Mouse (Mus musculus): ENCODE measurements around the gene Pax6. TPM values are rescaled to one million over a fixed set of nuclear protein-coding genes. Genes with fewer than 3 reads are reported as not detected.
A peak's percentile ranks its signal among the peaks of the same experiment; 100 is the strongest.

Gene Pax6
- polyA plus RNA-seq, 1 experiment from 2014 or later: 0.54 TPM

DNA sequence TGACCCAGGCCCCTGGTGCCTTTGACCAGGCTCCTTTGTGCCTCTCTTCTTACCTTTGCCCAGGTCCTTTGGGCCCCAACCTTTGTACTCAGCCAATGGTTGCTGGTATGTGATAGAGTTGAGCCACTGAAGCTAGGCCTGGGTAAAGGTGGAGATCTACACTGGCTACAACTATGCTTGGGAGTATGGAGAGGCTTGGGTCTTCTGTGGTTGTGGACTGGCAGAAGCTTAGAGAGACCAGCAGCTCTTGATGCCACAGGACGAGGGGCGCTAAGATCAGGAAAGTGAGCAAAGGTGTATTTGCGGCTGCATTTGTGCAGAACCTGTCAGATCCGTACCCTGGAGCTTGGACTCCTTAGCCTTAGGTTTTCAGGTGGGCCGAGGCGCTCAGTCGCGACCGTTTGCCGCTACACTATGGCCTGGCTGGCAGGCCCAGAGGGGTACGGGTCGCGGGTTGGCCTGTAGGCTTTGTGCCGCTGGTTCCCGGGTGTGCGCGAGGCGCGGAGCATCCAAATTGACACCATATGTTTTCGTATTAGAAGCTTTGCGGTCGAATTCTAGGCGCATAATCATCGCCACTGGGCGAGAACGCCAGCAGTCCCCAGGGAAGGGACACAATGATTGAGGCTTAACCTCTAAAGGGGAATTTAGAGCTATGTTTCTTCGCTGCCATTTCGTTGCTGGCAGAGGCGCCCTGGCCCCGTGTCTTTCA lies 12.5 kb downstream of the Pax6 start:
- DNase-seq (ENCODE audit: low spot score): peak; percentile 73
- no peaks in the 10 kb centered on the region for H3K9me3 ChIP-seq
- H3K27ac ChIP-seq: no peak overlapping the region
- no peak overlapping the region; the same call in 1 of the 2 replicates for H3K4me3 ChIP-seq
- H3K4me1 ChIP-seq: peaks cover 23% of the 10 kb centered on the region
- 2% methylated on average over 30 of the region's 30 CpGs for WGBS
- no peaks in the 10 kb centered on the region for H3K36me3 ChIP-seq
- H3K27me3 ChIP-seq (ENCODE audit: insufficient read depth, poor library complexity, severe bottlenecking): peaks cover 99% of the 10 kb centered on the region

DNA sequence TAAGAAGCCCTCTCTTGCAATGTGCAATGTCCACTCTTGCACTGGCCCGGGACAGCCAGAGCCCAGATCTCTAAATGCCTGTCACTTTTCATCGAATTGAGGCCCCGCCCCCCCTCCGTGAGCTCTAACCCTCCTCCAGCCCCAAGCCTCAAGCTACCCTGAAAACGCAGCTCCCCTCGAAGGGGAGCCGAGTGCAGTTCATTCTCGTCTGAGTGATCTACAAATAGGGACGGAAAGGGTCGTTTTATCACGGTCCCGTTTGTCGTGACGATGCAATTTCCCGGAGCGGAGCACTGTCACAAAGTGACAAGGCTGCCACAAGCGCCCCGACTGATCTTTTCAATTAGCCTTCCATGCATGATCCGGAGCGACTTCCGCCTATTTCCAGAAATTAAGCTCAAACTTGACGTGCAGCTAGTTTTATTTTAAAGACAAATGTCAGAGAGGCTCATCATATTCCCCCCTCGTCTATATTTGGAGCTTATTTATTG lies 13.4 kb downstream of the Pax6 start:
- H3K27me3 ChIP-seq (ENCODE audit: insufficient read depth, poor library complexity, severe bottlenecking): peaks cover 99% of the 10 kb centered on the region
- WGBS: under 1% methylated on average over 23 of the region's 23 CpGs
- H3K27ac ChIP-seq: no peak overlapping the region
- no peaks in the 10 kb centered on the region for H3K9me3 ChIP-seq
- H3K4me1 ChIP-seq: peaks cover 17% of the 10 kb centered on the region
- peak overlapping the region; percentile 24; the same call in 1 of the 2 replicates for H3K4me3 ChIP-seq
- DNase-seq (ENCODE audit: low spot score): peak; percentile 74
- no peaks in the 10 kb centered on the region for H3K36me3 ChIP-seq

GRCm38 (mm10) chr2:105682634-105683351 lies 14.1 kb downstream of the Pax6 start:
- Histone ChIP-seq H3K27me3 (ENCODE audit: insufficient read depth, poor library complexity, severe bottlenecking) (peaks cover 99% of the 10 kb centered on the region), H3K27ac (no peak overlapping the region), H3K9me3 (no peaks in the 10 kb centered on the region), H3K36me3 (no peaks in the 10 kb centered on the region), H3K4me3 (peak overlapping the region; percentile 24; the same call in 1 of the 2 replicates), H3K4me1 (peaks cover 24% of the 10 kb centered on the region)
- 1% methylated on average over 21 of the region's 21 CpGs for WGBS
- DNase-seq (ENCODE audit: low spot score): peak; percentile 72

DNA sequence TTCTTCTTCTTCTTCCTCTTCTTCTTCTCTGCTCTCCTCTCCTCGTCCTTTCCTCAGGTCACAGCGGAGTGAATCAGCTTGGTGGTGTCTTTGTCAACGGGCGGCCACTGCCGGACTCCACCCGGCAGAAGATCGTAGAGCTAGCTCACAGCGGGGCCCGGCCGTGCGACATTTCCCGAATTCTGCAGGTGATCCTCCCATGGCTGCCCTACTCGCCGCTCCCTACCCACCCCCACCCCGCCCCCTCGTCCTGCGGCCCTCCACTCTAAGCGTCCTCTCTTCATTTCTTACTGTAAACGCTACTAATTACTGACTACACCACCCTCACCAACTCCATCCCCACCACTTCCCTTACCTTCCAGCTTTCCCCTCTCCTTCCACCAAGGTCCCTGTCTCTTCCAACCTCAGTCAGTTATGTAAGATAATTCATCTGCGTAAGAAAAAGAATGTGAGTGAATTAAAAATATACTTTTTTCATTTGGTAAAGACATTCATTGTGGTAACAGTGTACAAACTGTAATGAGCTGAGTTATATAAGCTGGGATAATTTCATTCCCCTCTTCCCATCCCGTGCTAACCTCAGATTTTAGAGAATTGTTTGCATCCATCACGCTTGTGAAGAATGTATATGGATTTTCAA lies 15.2 kb downstream of the Pax6 start:
- Histone ChIP-seq H3K27ac (no peak overlapping the region), H3K36me3 (no peaks in the 10 kb centered on the region), H3K4me3 (no peak overlapping the region), H3K4me1 (peaks cover 31% of the 10 kb centered on the region), H3K9me3 (no peaks in the 10 kb centered on the region), H3K27me3 (ENCODE audit: insufficient read depth, poor library complexity, severe bottlenecking) (peaks cover 98% of the 10 kb centered on the region)
- WGBS: 1% methylated on average over 22 of the region's 22 CpGs
- DNase-seq (ENCODE audit: low spot score): no peak

GRCm38 (mm10) chr2:105684991-105685650 lies 16.4 kb downstream of the Pax6 start:
- peaks cover 42% of the 10 kb centered on the region for H3K4me1 ChIP-seq
- no peak for DNase-seq (ENCODE audit: low spot score)
- peaks cover 98% of the 10 kb centered on the region for H3K27me3 ChIP-seq (ENCODE audit: insufficient read depth, poor library complexity, severe bottlenecking)
- 6% methylated on average over 11 of the region's 11 CpGs for WGBS
- H3K9me3 ChIP-seq: no peaks in the 10 kb centered on the region
- H3K4me3 ChIP-seq: no peak overlapping the region
- no peak overlapping the region for H3K27ac ChIP-seq
- H3K36me3 ChIP-seq: no peaks in the 10 kb centered on the region

GRCm38 (mm10) chr2:105685651-105686050 lies 17.0 kb downstream of the Pax6 start:
- Histone ChIP-seq H3K9me3 (no peaks in the 10 kb centered on the region), H3K27ac (no peak overlapping the region), H3K27me3 (ENCODE audit: insufficient read depth, poor library complexity, severe bottlenecking) (peaks cover 98% of the 10 kb centered on the region), H3K4me3 (no peak overlapping the region), H3K36me3 (no peaks in the 10 kb centered on the region), H3K4me1 (peaks cover 40% of the 10 kb centered on the region)
- no peak for DNase-seq (ENCODE audit: low spot score)
- WGBS: 9% methylated on average over 11 of the region's 11 CpGs

DNA sequence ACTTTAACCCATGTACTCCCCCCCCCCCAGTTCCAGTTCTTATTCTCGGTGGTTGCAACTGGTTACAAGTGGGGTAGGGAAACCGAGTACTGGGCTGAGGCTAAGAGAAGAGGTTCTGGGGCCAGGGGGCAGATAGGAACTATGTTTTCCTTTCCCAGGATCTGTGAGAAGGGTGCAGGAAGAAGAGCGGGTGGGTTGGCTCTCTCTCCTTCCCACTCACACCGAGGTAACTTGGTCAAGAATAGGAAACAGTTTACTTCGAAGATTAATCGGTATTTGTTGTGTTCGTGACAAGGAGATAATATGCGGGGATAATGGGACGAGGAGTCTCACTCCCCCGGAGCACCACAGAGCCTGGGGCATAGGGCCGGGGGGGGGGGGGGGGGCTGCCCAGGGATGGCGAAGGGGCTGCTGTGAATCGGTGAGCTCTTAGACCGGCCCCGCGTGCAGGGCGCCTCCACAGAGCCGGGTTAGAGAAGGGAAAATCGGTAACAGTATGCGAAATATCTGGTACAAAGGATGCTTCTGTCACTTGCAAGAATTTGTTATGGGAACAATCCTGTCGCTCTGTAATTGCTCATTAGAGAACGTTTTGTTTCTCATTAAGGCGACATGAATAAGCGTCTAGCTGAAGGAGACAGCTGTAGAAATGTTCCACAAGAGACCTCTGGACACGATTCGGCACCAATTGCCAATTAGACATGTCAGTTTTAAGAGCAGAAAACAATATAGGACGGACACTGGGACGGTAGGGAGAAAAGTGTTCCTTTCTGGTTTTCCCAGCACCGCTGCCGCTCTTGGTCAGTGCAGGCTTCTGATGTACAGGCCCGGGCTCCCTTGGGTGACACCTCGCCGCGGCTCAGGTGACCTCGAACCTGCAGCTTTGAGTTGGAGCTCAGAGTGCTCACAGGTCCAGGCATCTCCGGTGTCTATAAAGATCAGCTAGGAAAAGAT lies 17.9 kb downstream of the Pax6 start:
- Histone ChIP-seq H3K27me3 (ENCODE audit: insufficient read depth, poor library complexity, severe bottlenecking) (peaks cover 98% of the 10 kb centered on the region), H3K27ac (no peak overlapping the region), H3K4me1 (peaks cover 34% of the 10 kb centered on the region), H3K4me3 (no peak overlapping the region), H3K9me3 (no peaks in the 10 kb centered on the region), H3K36me3 (no peaks in the 10 kb centered on the region)
- no peak for DNase-seq (ENCODE audit: low spot score)
- WGBS: 4% methylated on average over 36 of the region's 36 CpGs

GRCm38 (mm10) chr2:105687317-105687991 lies 18.8 kb downstream of the Pax6 start:
- 1% methylated on average over 13 of the region's 13 CpGs for WGBS
- H3K4me3 ChIP-seq: peak overlapping the region; percentile 52
- H3K4me1 ChIP-seq: peaks cover 34% of the 10 kb centered on the region
- H3K27me3 ChIP-seq (ENCODE audit: insufficient read depth, poor library complexity, severe bottlenecking): peaks cover 98% of the 10 kb centered on the region
- H3K9me3 ChIP-seq: no peaks in the 10 kb centered on the region
- H3K36me3 ChIP-seq: no peaks in the 10 kb centered on the region
- DNase-seq (ENCODE audit: low spot score): no peak
- H3K27ac ChIP-seq: no peak overlapping the region

GRCm38 (mm10) chr2:105688011-105688410 lies 19.3 kb downstream of the Pax6 start:
- peaks cover 98% of the 10 kb centered on the region for H3K27me3 ChIP-seq (ENCODE audit: insufficient read depth, poor library complexity, severe bottlenecking)
- peaks cover 30% of the 10 kb centered on the region for H3K4me1 ChIP-seq
- no peak for DNase-seq (ENCODE audit: low spot score)
- H3K27ac ChIP-seq: no peak overlapping the region
- no peaks in the 10 kb centered on the region for H3K9me3 ChIP-seq
- WGBS: 0% methylated on average over 17 of the region's 17 CpGs
- no peaks in the 10 kb centered on the region for H3K36me3 ChIP-seq
- H3K4me3 ChIP-seq: peak overlapping the region; percentile 52

DNA sequence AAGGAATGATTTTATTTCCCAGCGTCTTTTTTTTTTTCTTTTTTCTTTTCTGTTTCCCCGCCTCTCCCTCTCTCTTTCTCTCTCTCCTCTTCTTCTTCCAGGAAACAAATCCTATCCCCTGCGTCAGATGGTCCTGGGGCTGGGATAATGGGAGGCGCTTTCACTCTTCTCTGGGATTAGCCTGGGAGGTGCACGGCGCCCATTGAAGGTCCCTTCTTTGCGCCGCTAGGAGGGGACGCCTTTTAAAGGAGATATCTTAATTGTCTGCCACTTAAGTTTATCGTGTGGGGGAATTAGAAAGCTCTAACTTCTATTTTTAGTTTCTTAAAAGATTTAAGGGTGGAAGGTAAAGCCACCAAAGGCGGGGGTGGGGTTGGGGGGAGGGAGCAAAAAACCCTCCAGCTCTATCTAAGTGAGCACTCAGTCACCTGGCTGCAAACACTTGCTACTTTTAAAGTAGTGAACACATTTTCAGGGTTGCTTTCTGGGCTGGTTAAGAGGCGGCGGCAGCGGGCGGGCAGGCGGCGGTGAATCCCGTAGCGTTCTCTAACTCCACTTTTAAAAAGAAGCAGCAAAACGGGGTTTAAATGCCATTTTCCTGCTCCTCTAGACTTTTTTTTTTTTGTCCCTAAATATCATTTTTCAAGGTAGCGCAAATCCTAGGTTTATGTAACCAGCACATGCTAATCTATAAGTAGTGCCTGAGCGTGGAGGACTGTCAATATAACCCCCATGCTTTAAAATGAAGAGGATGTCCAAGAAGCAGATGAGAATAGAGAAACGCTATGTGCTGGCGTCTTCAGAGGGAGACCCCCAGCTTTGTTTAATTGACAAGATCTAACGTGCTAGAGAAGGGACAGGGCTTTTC lies 20.0 kb downstream of the Pax6 start:
- Histone ChIP-seq H3K4me3 (peak overlapping the region; percentile 52), H3K27me3 (ENCODE audit: insufficient read depth, poor library complexity, severe bottlenecking) (peaks cover 97% of the 10 kb centered on the region), H3K36me3 (no peaks in the 10 kb centered on the region), H3K27ac (no peak overlapping the region), H3K9me3 (no peaks in the 10 kb centered on the region), H3K4me1 (peaks cover 30% of the 10 kb centered on the region)
- DNase-seq (ENCODE audit: low spot score): no peak
- WGBS: under 1% methylated on average over 25 of the region's 25 CpGs

- no peak overlapping the region for H3K27ac ChIP-seq
- peak overlapping the region; percentile 52 for H3K4me3 ChIP-seq
- no peak for DNase-seq (ENCODE audit: low spot score)
- WGBS: 0% methylated on average over 15 of the region's 15 CpGs
- no peaks in the 10 kb centered on the region for H3K36me3 ChIP-seq
- peaks cover 30% of the 10 kb centered on the region for H3K4me1 ChIP-seq
- no peaks in the 10 kb centered on the region for H3K9me3 ChIP-seq
- H3K27me3 ChIP-seq (ENCODE audit: insufficient read depth, poor library complexity, severe bottlenecking): peaks cover 94% of the 10 kb centered on the region
Measured at GRCm38 (mm10) chr2:105689304-105689770, 20.6 kb downstream of the Pax6 start.
